Mouse (Mus musculus) B cell, adult 2 months (primary cell): ENCODE data around the gene Brwd1.
"Not testable (repeated sequence)": the region's sequence is repeated elsewhere in the genome, so short reads cannot be mapped to it uniquely, and the experiment has no call there.

Experiments
- DNase-seq, 2 experiments: peaks; one replicate each; pipeline ENCODE4 v3.0.0; 2022

Brwd1 gene

GRCm38 (mm10) chr16:95970841-95971240, 111.5 kb downstream of the Brwd1 start:
- DNase-seq: no peak

- DNase-seq: no peak
Observed at GRCm38 (mm10) chr16:95967455-95967854, 114.9 kb downstream of the Brwd1 start.

DNA sequence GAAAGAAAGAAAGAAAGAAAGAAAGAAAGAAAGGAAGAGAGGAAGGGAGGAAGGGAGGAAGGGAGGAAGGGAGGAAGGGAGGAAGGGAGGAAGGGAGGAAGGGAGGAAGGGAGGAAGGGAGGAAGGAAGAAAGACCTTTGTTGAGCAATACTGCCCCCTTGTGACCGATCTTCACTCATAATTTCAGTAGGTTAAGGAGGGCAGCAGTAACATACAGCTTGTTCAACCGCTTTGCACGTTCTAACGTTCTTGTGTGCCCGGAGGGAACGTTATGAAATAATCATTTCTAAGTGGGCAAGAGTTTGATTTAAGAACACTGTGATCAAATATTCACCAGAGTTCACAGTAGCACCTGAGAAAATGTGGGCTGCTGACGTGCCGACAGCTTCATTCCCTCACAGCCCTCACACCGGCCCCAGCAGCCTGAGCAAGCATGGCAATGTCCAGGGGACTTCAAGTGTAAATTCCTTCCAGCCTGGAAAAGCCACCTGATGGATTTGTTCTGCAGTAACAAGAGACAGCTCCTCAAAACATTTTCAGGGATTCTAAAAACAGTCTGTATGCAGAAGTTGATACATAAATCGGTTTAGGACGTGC, 117.8 kb downstream of the Brwd1 start:
- peak; percentile 38 to 51 for DNase-seq

- DNase-seq: not testable (repeated sequence)
Observed at GRCm38 (mm10) chr16:95961484-95961883, 120.8 kb downstream of the Brwd1 start.

GRCm38 (mm10) chr16:95960689-95961088, 121.6 kb downstream of the Brwd1 start:
- not testable (repeated sequence) for DNase-seq

DNA sequence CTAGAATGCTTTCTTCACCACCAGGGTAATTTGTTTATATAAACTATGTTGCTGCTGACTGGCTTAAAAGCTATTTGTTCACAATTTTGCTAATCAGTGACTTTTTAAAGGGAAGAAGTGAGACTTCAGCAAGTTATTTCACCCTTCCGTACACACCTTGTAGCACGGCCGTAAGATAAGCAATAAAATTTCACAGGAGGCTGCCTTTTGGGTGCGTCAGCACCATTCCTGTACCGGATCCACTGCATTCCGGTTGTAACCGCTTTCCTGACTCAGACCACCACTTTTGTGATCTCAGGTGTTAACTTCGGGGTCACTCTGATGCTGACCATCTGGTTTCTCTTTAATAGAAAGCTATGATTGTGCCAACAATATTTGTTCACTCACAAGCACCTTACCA, 124.2 kb downstream of the Brwd1 start:
- DNase-seq: no peak

DNA sequence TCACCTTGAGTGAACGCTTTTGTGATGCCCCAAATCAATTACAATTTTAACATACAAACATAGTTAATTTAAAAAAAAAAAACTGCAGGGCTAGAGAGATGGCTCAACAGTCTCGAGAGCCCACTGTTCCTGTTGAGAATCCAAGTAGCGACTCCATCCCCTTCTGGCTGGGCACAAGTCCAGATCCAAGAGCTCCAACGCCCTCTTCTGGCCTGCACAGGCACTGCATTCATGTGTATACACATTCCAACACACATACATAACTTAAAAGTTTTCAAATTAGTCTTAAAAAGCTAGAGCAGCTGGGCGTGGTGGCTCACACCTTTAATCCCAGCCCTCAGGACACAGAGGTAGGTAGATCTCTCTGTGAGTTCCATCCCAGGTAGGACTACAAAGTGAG, 125.7 kb downstream of the Brwd1 start:
- peak in 1 of 2 experiments; percentile 25 for DNase-seq

- peak; percentile 24 to 25 for DNase-seq
Observed at GRCm38 (mm10) chr16:95955716-95956346, 126.5 kb downstream of the Brwd1 start.

DNA sequence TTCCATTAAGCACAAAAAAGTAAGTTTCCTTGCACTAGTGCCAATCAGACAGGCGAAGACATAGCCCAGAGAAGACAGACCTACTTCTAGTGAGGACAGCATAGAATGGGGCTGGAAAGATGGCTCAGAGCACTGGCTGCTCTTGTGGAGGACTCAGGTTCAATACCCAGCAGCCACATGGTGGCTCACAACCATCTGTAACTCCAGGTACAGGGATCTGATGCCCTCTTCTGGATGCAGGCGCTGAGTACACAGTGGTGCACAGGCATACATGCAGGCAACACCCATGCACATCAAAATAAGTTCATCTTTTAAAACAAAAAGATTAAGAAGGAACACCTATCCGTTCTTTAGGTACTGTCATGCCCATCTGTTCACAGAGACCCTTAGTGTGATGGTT, 128.0 kb downstream of the Brwd1 start:
- no peak for DNase-seq

DNA sequence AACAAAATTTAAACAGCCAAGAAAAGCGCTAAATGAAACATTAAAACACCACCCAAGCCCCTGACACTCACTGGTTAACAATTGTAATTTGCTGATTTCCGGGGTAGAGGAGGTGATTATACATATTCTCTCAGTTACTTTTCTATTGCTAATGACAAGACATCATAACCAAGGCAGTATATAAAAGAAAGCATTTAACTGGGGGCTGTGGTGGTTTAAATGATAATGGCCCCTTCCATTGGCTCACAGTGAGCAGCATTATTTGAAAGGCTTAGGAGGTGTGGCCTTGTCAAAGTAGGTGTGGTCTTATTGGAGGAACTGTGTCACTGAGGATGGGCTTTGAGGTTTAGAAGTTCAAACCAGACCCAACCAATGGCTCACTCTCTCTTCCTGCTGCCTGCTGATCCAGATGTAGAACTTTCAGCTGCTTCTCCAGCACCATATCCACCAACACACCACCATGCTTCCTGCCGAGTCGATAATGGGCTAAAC, 129.1 kb downstream of the Brwd1 start:
- DNase-seq: no peak

GRCm38 (mm10) chr16:95951471-95951870, 130.9 kb downstream of the Brwd1 start:
- no peak for DNase-seq

DNA sequence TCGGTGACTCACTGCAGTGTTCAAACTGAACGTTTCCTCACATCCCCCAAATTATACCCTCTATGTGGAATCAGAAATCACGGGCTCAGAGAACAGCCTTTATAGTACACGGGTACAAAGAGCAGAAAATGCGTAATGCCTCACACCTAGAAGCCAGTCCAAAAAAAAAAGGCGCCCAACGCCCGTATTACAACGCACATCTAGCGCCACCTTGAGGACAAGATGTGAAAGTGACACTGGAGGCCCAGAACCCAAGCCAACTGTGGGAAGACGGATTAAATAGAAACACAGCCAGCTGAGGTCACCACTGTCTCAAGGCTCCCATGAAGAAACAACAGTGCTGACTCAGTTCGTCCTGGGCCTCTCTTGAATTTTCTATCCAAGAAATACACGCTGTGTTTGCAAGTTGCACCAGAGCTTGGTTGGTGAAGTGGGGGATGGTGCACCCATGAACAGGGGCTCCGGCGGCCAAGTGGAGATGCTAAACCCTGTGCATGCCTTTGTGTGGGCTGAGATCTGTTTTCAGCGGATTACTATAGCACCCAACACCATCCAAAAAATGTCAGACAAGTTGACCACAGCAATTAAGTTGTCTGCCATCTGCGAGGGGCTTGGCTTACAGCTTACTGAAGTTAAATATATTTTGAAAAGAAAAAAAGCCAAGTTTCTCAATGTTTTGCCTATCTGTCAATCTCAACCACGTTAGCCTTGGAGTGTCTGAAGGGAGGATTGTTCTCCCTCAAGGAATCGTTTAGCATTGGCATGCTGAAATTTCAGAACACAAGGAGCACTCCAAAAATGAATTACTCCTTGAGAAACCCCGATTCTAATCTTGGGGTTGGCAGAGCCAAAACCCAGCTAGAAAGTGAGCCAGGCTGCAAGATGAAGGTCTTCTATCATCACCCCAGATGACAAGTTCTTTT, 136.7 kb downstream of the Brwd1 start:
- DNase-seq: peak; percentile 72 to 76

GRCm38 (mm10) chr16:95943186-95943585, 139.1 kb downstream of the Brwd1 start:
- no peak for DNase-seq
